ENCODE assay signal across 9 mouse cellular contexts in the genomic region with DNA sequence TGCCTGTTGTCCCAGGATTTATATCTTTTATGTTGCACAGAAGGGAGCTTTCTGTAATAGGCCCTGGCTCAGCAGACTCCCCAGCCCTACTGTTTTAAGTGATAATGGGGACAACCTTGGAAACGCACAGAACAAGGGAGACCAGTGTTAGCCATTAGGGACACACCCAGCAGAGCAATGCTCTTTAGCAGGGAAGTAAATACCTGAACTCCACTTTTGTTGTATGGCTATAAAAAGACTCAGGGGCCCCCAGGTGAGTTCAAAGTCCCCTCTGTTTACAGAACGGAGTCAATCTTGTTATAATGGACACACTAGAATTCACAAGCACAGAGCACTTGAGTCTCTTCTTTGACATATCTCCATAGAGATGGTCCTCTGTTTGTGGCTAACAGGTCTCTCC.
"Had no signal": no experiment of that assay in that cellular context is flagged by ENCODE, and none has a peak within 500 bp of the region (broad histone marks: within the 10 kb centered on the region; RNA-seq: fewer than 3 reads in every experiment).

No protein-coding gene starts in this region.

- DNase-seq: kidney, adult 18-20 months; kidney, postnatal 10 days; kidney, postnatal 4 days; lung, postnatal 36 days; right cerebral cortex, postnatal 14 days; thymus, postnatal 36 days had no signal

- H3K9ac ChIP-seq: liver, embryonic 12.5 days; midbrain, embryonic 13.5 days had no signal

- H3K36me3 ChIP-seq: limb, embryonic 10.5 days; liver, embryonic 12.5 days; midbrain, embryonic 13.5 days had no signal

- H3K4me3 ChIP-seq: limb, embryonic 10.5 days; liver, embryonic 12.5 days; midbrain, embryonic 13.5 days had no signal

- H3K4me2 ChIP-seq: liver, embryonic 12.5 days; midbrain, embryonic 13.5 days had no signal

- H3K27ac ChIP-seq: limb, embryonic 10.5 days; liver, embryonic 12.5 days; midbrain, embryonic 13.5 days had no signal

- H3K9me3 ChIP-seq: limb, embryonic 10.5 days; liver, embryonic 12.5 days; midbrain, embryonic 13.5 days had no signal

- H3K27me3 ChIP-seq: liver, embryonic 12.5 days; midbrain, embryonic 13.5 days had no signal

- ATAC-seq: liver, embryonic 12.5 days; midbrain, embryonic 13.5 days had no signal
